Mouse (Mus musculus): ENCODE measurements around the gene Slc6a9.
A peak's percentile ranks its signal among the peaks of the same experiment; 100 is the strongest.

The Slc6a9 gene

DNA sequence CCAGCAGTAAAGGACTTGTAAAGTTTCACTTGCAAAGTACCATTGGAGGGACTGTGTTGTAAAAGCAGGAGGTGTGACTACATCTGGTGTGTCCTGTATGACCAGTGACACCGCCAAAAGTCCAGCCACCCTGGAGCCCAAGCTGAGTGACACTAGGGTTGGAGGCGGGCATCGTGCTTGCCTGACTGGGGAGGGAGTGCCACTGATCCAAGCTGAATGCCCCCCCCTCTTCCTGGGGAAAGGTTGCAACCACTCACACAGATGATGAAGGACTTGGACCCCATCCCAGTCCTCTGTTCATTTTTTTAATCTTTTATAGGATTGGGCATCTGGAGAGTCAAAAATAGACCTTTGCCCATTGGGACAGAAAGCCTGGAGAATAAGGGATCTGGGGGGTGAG lies 7.3 kb downstream of the Slc6a9 start:
- no peak for DNase-seq

DNA sequence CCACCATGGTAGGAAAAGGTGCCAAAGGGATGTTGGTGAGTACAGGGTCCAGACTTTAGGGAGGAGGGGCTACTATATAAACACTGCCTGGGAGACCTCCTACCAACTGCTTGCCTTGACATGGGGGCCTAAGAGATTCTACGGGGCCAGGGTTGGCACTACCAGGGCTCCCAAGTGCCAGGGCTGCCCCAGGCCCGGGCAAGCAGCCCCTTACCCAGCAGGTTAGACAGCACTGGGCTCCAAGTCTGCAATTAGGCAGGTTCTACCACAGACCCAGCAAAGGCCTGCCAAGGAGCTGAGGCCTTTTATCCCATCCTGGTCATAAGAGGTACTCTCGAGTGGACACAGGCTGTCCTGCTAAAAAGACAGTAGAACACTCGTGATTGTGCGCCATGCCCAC lies 8.8 kb downstream of the Slc6a9 start:
- DNase-seq = no peak

DNA sequence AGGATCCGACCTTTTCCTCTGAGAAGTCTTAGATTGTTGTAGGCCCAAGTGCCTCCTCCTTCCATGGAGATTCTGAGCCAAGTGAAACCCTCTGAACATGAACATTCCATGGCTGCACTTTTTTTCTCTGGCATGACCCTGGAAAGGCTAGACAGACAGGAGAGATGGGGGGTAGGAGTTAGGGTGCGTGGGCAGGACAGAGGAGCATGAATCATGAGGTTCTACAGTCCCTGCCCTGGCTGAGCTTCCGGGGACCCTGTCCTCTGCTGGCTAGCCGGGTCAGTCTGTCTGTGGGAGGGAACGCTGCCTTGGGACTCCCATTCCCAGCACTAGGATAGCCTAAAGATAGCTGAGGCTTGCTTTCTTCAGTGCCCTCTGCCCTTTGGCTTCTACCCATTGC lies 10.2 kb downstream of the Slc6a9 start:
- no peak for DNase-seq

DNA sequence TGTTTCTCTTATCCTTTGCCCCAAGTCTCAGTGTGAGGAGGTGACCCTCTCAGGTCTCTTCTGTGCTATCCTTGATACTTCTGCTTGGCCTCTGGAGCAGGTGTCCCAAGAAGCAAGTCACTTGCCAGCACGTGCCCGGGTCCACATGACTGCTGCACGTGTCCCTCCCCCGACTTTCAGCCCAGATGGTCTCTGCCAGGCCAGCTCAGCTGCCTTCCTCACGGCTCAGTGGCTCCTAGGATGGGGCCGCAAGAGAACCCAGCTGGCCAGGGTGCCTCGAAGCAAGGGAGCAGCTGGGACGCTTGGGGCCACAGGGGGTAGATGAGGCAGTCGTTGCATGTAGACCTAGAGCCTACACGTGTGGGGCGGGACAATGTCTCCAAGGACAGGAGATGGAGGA lies 11.0 kb downstream of the Slc6a9 start:
- no peak for DNase-seq

DNA sequence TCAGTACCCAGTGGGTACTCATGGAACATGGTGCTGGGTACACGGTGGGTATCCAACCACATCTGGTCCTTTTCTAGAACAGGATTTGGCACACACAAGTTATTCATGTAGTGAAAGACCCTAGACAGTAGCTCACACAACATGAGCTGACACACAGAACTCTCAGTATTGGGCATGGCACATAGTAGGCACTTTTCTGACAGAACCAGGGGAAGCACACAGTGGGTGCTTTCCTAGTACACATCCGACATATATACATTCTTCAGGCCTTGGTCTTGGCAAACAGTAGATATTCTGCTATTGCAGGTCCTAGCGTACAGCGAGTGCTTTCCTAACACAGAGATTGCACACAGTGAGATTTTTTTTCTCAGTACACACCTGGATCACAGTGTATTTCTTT lies 12.0 kb downstream of the Slc6a9 start:
- DNase-seq = no peak

DNA sequence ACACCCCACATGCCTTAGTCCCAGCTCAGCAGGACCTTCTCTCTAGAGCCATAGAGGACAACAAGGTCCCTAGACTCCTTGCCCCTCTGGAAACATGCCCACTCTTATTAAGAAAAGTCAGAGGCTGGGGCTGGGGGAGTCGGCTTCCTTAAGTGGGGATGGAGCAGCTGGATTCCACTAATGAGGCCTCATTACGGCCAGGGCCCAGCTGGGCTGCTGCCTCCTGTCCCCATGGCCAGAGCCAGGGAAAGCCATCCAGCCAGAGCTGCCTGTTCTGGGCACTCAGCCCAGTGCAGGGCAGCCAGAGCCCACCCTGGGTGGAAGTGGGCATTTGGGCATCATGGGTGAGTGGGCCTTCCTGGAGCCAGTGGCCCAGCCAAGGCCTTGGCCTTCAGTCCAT lies 12.7 kb downstream of the Slc6a9 start:
- no peak for DNase-seq

DNA sequence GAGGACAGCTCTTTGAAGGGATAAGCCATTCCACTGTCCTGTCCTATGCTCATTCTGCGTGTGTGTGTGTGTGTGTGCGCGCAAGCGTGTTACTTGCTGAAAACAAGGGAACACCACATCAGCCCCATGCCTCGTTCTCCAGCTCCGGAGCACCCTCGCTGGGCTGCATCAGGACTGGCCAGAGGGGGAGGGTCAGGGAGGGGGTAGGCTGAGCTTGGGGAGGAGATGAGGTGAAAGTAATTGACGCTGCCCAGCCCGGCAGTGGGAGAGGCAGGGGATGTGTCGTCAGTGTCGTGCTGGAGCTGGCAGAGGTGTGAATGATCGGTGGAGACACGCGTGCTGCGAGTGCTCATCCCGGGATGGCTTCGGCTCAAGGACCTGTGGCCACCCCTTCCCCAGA lies 14.8 kb downstream of the Slc6a9 start:
- DNase-seq = no peak

DNA sequence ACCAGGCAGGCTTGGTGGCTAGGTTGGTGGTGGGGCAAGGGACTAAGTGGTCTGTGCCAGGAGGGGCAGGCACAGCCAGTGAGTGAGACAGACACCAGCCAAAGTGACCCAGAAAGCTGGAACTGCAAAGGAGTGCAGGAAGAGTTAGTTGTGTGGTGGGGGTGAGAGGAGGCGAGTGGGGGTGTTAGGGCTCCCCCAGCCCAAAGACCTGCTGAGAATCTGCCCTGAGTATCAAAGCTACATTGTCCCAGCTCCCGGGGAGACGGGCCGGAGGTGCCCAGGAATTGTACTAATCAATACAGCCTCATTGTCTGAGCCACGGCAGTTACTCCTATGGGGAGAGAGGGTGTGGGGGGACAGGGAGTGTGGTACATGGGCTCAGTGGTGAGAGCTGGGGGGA lies 15.2 kb downstream of the Slc6a9 start:
- no peak for DNase-seq

DNA sequence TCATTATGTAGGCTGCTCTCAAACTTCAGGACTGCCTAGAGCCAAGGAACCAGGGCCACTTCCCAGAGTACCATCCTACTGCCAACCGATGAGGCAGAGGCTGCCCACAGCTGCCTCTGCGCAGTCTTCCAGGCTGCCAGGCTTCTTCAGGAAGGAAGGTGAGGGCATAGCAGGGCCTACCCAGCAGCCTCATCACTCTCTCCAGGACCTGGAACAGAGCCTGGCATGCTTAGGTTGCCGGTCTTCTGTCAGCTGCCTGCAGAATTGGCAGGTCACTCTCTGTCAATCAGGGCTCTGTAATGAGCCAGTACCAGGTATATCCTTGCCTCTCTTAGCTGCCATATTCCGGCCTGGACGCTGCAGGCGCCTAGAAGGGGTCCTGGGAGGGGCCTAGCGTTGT lies 15.9 kb downstream of the Slc6a9 start:
- no peak for DNase-seq

DNA sequence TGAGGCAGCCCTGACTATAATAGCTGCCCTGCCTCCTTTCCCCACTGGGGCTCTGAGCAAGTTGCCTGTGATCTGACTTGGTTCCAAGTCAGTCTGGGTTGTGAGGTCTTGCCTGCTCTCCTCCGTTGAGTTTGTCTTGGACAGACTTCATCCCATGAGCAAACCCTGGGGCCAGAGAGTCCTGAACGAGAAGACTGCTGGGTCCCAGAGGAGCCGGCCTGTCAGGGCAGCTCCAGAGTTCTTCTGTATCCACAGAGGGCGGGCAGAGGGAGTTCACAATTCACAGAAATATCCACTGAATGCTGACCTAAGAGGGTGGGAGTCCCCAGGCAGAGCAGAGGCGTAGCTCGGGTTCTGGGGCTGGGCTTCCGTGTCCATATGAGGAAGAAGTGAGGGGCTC lies 16.6 kb downstream of the Slc6a9 start:
- DNase-seq = no peak

DNA sequence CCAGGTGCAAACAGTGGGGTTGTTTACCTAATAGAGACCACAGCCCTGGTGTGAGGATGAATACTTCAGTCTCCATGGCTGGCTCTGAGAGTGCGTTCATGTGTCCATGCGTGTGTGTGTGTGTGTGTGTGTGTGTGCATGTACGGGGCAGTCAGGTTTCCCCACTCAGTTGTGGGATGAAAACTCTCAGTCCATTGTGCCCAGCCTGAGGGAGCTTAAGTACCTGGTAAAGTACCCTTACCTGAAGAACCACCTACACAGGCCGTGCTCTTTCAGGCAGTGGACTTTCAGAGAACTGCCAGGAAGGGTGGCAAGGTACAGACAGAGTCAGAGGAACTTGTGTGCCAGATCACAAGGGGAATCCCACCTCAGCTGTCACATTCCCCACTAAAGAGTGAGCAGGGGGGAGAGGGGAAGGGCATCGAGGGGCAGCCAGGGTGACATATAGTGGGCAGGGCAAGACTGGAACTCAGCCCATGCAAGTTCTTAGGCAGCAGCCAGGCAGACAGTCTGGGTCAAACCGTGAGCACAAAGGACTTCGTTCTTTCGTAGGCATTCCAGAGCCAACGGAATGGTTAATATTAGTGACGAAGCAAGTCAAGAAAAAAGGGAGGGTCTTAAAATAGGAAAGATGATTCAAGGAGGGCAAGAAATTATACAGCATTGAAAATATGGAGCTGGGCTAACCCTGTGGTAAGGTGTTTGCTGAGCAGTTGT lies 18.0 kb downstream of the Slc6a9 start:
- no peak for DNase-seq

DNA sequence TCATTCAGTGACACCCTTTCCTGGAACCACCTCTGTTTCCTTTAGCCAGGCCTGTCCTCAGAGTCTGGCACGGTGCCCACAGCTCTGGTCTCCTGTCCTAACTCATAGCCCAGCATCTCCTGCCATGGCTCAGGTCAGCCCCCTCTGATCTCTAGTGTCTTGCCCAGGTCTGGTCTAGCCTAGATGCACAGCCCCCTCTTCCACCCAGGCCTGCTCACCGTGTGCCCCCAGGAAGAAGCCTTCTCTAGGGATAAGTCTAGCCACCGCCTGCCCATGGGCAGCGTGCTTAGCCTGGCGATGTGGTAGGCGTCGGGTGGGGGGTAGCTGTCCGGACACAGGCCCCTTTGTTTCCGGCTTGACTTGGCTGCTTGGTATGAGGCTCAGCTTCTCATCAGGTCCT lies 20.8 kb downstream of the Slc6a9 start:
- DNase-seq = no peak

DNA sequence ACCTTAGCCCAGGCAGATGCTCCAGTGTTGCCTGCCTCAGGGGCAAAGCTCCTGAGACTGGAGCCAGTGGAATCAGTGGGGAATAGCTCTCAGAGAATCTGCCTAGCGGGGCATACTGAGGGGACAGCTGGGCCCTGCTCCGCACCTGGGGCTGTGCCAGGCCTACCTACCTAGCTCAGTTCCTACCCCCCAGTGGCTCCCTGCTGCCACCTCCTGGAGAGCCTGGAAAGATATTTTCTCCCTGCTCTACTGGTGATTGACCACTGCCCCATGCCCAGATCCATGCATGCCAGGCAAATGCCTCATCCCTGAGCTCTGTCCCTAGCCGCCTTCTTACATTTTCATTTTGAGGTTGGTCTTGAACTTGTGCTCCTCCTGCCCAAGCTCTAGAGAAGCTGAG lies 24.5 kb downstream of the Slc6a9 start:
- DNase-seq = peak; percentile 67

DNA sequence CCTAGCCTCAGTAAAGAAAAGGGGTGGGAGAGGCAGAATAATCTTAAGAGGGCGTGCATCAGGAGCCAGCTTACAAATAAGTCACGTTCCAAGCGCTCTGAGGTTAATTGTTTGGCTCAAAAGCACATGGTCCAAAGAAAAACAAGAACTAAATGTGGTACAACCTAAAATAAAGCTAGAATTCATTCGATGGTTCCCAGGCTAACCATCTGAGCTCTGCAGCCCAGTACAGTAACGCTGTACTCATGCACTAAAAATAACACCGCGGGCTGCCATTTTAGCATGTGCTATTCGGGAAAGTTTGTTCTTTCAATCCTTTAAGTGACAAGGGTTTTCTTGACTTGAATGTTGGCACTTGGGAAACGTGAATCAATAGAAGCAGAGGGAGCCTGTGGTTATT lies 26.3 kb downstream of the Slc6a9 start:
- DNase-seq = no peak

DNA sequence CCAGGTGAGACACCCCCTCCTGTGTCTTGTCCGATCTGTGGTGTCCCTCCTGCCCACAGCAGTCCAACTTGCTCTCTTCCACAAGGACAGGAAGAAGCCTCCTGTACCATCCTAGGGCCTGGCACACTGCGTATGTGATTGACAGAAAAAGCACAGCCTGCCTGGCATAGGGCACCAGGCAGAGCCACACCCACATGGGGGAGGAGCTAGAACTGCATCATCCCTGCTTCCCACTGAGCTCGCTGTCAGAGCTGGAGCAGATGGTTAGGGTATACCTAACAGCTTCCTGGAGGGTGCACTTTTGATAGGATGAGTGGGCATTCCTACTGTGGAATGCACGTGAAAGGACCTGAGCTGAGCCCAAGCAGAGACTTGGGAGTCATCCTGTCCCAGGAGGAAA lies 28.5 kb downstream of the Slc6a9 start:
- no peak for DNase-seq

DNA sequence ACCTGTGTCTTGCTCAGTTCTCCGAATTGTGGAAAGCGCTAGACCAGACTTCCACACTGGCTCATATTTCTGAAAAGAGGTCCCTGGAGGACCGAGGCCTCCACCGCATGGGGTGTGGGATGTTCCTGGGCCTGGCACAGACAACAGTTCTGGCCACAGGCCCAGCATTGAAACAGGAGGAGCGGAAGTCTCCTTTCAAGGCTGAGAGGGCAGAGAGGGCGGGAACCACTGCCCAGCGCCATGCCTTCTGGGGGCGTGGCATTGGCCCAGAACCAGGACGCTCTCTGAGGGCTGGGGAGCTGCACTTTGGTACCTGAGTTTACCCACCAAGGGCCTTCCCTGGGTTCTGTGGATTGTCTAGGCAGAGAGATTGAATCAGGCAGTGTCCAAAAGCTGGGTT lies 31.8 kb downstream of the Slc6a9 start:
- no peak for DNase-seq

DNA sequence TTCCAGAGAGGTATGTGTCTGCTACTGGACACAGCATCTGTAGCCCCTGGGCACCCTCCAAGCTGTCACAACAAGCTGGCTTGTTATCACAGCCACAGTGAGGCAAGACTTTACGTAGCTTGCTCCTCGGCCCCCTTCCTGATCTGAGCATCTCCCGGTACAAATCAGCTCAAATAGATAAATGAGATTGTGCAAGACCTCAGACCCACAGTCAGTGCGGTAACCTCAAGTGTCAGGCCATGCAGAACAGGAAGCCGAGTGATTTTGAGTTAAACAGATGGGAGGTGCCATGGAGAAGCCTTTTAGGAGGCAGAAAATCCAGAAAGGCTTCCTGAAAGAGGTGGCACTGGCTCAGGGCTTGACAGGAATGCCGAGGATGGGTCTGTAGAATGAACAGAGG lies 32.7 kb downstream of the Slc6a9 start:
- no peak for DNase-seq

DNA sequence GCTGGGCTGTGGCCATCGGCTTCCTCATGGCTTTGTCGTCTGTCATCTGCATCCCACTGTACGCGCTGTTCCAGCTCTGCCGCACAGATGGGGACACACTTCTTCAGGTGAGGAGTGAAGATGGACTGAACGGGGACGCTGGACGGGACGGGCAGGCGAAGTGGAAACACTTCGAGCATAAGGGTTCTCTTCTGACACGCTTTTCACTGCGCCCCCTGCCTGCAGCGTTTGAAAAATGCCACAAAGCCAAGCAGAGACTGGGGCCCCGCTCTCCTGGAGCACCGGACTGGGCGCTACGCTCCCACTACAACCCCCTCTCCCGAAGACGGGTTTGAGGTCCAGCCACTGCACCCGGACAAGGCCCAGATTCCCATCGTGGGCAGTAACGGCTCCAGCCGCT lies 33.5 kb downstream of the Slc6a9 start:
- peak; percentile 62 for DNase-seq

DNA sequence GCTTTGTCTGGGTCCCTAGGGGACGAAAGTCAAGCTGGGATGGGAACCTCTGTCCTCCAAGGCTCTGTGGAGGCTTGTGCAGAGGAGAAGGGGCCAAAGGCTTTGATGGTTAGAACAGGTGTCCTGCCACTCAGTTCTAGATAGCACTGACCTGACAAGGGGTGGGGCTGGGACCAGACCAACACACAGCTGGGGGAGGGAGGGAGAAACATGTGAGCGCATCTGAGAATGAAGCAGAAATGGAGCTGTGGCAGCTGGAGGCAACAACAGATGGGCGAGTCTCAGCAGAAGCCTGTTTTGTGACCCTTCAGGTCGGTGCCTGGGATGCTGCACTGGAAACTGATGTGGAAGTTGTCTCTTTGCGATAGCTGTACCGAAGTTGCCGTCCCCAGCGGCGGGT lies 35.0 kb downstream of the Slc6a9 start:
- no peak for DNase-seq

DNA sequence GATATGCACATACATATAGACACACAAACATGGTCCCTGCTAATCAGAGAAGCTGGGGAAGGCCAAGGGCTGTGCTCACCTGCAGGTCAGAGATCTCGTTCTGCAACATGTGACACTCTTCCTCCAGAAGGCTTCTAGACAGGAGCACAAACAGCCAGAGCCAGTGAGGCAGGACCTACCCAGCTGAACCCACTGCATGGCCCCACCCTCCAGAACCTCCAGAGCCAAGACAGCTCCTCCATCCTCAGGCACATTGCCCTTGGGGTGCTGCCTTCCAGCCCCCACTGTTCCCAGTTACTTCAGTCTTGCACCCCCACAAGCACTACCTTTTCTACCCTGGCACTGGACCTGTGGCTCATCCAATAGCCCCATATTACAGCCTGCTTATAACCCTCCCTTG lies 36.1 kb downstream of the Slc6a9 start:
- DNase-seq = no peak

DNA sequence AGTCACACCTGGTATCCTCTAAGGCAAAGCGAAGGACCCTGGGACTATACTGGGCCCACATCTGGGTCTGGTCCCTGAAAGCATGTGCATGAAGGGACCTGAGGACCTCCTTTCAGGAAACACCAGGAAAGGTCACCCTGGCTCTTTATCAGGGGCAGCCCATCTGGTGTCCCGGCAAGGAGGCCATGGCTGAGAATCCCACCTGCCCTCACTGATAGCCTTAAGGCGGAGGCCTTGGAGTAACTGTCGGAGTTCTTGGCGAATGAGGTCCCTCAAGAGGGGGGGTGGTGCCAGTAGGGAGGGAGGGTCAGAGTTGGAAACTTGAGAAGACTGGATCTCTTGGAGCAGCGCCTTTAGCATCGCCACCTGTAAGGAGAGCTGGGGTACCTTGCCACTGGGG lies 37.5 kb downstream of the Slc6a9 start:
- no peak for DNase-seq

DNA sequence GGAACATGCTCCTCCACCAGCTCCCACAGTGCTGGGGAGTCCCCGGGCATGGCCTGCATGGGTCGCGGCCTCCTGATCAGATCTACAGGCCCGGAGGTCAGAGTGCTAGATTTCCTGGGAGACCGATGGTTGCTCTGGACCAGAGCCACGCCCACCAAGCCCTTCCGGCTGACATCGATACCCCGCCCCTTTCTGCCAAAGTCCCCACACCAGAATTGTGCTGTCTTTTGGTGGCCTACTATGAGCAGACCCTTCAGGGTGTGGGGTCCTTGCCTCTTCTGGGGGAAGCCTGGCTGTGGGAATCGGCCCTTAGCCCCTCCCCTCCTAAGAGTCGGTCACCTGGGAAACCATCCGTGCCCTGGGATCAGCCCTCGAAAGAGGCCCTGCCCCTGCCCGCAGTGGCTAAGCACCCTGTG lies 38.2 kb downstream of the Slc6a9 start, which contains the start of gene Ccdc24:
TSS of gene Ccdc24 (minus strand) at position 87 of the 416 bp plus-strand sequence.
- no peak for DNase-seq

DNA sequence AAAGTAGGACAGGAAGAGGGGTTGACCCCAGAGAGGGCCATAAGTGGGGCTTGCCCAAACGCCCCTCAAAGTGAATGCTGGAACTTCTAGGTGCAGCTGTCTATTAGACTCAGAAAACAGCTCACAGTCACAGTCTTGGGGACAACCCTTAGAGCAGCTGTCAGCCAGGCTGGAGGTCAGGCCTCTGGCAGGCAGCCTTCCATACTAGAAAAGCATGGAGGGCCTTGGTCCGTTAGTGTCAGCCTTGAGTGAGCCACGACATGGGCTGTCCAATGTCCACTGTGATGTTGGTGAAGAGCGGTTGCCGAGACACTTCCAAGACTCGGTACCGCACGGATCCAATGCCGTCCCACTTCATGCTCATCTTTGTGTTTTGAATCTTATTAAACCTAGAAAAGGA lies 39.3 kb downstream of the Slc6a9 start:
- DNase-seq = no peak

DNA sequence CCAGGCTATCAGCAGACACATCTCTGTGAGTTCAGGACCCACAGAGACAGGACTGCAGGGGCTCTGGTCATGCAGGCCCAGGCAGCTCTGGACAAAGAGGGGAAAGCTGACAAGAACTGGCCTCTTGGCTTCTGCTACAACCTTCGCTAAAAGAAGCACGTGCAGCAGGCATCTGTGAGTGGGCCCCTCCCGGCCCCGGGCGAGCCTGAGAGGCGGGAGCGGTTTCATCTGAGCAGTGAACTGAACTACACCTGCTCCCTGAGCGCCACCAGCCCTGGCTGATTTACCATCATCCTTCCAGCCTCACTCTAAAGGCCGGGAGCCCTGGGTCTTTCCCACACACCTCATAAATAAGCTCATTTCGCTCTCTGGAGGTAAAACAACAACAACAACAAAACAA lies 44.0 kb downstream of the Slc6a9 start:
- peak; percentile 82 for DNase-seq

DNA sequence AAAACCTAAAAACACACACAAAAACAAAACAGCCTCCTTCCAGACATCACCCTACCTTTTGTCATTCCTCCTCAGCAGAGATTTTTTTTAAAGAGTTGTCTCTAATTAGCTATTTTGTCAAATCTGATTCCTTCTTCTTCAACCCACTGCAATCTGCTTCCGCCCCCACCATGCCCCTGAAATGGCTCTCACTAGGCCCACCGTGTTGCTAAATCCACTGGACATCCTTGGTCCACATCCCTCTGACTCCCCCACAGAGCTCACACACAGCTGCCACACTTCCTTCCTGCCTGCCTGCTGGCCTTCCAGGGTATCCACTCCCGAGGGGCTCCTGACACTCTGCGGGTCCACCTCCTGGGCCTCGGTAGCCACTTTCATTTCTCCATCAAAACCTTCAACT lies 44.4 kb downstream of the Slc6a9 start:
- no peak for DNase-seq
